Mouse (Mus musculus) kidney, adult 2 months (tissue): Measurements from ENCODE around the gene Crb1. TPM values are rescaled to one million over a fixed set of nuclear protein-coding genes. Genes with fewer than 3 reads are reported as not detected.

ENCODE experiments used
- DNase-seq: peaks from one replicate; pipeline ENCODE4 v3.0.0; 2021
- H3K27ac ChIP-seq: fragments of 200-500 bp; 2 replicates; pipeline ENCODE4 v1.5.1; 2012; ENCODE audit warnings: low read depth, low read length, control low read depth, inconsistent platforms; ENCODE audit not compliant: insufficient read depth
- H3K27me3 ChIP-seq: fragments of 200-500 bp; replicated peaks from 2 replicates; pipeline ENCODE4 v1.6.1; 2012; ENCODE audit warnings: mild to moderate bottlenecking, moderate library complexity, low read length, inconsistent platforms; ENCODE audit not compliant: control insufficient read depth, insufficient read depth
- H3K36me3 ChIP-seq: fragments of 200-500 bp; 2 replicates; pipeline ENCODE4 v1.6.1; 2012; ENCODE audit warnings: mild to moderate bottlenecking, moderate library complexity, low read length, inconsistent platforms; ENCODE audit not compliant: control insufficient read depth, insufficient read depth
- H3K4me1 ChIP-seq: fragments of 200-500 bp; 2 replicates; pipeline ENCODE4 v1.6.1; 2011; ENCODE audit warnings: low read length; ENCODE audit not compliant: control insufficient read depth, insufficient read depth
- H3K4me3 ChIP-seq: fragments of 200-500 bp; 2 replicates; pipeline ENCODE4 v1.5.1; 2011; ENCODE audit warnings: mild to moderate bottlenecking, low read depth, low read length, control low read depth; ENCODE audit not compliant: insufficient read depth
- CTCF ChIP-seq: fragments of 200-500 bp; conservative IDR thresholded peaks from 2 replicates; pipeline ENCODE4 v1.5.1; 2011; ENCODE audit warnings: low read depth, mild to moderate bottlenecking, control low read depth, low read length, moderate library complexity, mixed read lengths; ENCODE audit not compliant: insufficient read depth, insufficient read length
- POLR2A ChIP-seq: fragments of 200-500 bp; IDR thresholded peaks from one replicate; pipeline ENCODE4 v1.6.1; 2011; ENCODE audit warnings: low read depth, low read length, control low read depth
- WGBS: fragments of 180-500 bp; shearing (Covaris S2); methylation state at CpG from one replicate; pipeline ENCODE4 v1.1.7; 2018; 5-methylcytosine and 5-hydroxymethylcytosine counted together
- polyA plus RNA-seq: library from polyadenylated mRNA; depleted of rRNA; stranded (reverse); fragments of >200 nt; gene quantifications from 2 replicates; pipeline ENCODE4 v1.2.3, GENCODE M21; 2012

Gene Crb1
- polyA plus RNA-seq, 1 experiment = 0.23 TPM

DNA sequence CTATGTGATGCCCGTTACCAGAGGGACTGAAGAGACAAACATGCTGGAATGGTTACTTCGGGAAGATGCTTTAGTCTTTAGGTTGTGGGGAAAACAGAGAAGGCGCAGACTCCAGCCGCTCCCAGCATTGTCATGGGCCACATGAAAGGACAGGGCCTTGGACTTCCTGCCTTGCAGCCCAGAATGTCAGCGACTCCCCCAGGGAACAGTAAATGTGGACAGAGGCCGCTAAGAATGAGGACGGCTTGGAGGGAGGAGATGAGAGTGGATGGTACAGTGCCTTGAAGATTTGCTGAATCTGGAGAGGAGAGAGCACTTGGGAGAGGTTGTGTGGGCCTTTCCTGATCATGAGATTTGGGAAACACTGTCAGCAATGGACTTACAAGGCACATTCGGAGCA is 161.6 kb downstream of the Crb1 start:
- Histone ChIP-seq H3K27me3 (no peaks in the 10 kb centered on the region), H3K27ac (no peak overlapping the region), H3K4me3 (no peak overlapping the region), H3K4me1 (no peaks in the 10 kb centered on the region), H3K36me3 (no peaks in the 10 kb centered on the region)
- 43% methylated on average over 8 of the region's 8 CpGs for WGBS
- TF ChIP-seq POLR2A = no peak
- TF ChIP-seq CTCF = no peak
- no peak for DNase-seq

DNA sequence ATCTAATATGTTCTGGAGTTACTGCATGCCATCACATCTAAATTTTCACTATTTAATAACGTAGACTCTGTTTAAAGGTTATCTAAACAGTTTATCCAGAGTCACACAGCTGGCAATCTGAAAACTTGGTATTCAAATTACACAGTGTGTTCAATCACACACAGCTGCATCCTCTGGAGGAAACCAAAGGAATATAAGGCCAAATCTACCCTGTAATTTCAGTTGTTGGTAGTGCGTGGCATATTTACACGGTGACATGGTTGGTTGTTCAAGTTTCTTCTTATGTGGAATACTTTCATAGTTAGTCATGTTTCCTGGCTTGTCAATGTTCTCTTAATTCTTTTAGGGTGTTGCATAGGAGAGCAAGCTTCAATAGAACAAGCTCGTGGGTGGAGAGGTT is 166.4 kb downstream of the Crb1 start:
- no peaks in the 10 kb centered on the region for H3K36me3 ChIP-seq
- no peak overlapping the region for H3K4me3 ChIP-seq
- no peaks in the 10 kb centered on the region for H3K27me3 ChIP-seq
- TF ChIP-seq CTCF (no peak), POLR2A (no peak)
- 48% methylated on average over 4 of the region's 4 CpGs for WGBS
- no peaks in the 10 kb centered on the region for H3K4me1 ChIP-seq
- DNase-seq = no peak
- no peak overlapping the region for H3K27ac ChIP-seq

DNA sequence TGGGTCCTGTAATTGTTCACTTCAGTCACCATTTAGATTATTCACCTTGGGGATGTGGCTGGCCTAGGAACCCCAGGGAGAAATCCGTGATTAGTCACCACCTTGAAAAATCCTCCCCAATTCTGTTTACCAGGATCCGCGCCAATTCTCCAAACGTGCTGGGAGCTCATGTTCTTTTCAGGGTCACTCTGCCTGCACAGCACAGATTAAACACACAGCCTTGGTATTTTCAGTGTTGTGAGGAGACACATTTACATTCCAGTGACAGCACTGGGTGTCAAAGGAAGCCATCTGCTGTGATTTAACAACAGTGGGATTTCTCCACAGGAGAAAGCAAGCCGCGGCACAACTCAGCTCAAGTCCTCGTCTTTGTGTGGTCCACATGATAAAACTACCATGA is 167.1 kb downstream of the Crb1 start:
- WGBS = 22% methylated on average over 7 of the region's 7 CpGs
- Histone ChIP-seq H3K4me1 (no peaks in the 10 kb centered on the region), H3K27me3 (no peaks in the 10 kb centered on the region), H3K4me3 (no peak overlapping the region), H3K36me3 (no peaks in the 10 kb centered on the region), H3K27ac (no peak overlapping the region)
- no peak for DNase-seq
- no peak for TF ChIP-seq CTCF
- TF ChIP-seq POLR2A = no peak

DNA sequence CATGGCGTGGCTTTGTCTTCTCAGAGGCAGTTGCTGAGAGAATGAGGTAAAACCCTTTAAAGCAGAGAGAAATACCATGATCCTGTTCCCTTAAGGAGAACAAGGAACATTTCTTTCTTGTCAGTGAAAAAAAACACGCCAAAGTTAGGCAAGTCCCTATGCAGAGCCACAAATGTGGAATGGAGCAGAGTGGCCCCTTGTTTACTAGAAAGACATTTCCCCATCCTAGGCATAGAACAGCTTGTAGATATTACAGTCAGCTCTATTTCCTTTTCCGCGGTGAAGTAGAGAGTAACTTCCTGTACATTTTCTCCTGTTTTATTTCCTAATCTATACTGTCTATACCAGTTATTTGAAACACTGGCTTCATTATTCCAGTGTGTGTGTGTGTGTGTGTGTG is 170.6 kb downstream of the Crb1 start:
- Histone ChIP-seq H3K4me3 (no peak overlapping the region), H3K36me3 (no peaks in the 10 kb centered on the region), H3K4me1 (no peaks in the 10 kb centered on the region), H3K27ac (no peak overlapping the region), H3K27me3 (no peaks in the 10 kb centered on the region)
- 73% methylated on average over 4 of the region's 4 CpGs for WGBS
- no peak for DNase-seq
- TF ChIP-seq POLR2A = no peak
- no peak for TF ChIP-seq CTCF

DNA sequence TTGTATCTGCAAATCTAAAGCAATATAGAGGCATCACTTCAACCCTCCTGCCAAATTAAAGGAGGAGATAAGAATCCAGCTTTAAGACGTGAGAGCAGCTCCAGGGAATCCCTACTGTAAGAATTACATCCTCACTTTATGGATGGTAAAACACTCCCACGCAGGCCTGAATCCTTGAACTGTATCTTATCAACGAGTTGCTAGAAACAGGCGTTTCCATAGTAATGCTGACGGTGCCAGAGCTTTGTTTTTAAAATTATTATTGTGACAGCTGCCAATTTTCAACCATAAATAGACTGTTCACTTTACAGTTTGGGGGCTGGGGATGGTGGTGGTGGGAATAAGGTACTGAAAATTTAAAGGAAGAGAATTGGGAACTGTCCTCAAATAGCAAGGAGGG is 173.9 kb downstream of the Crb1 start:
- Histone ChIP-seq H3K27me3 (no peaks in the 10 kb centered on the region), H3K36me3 (no peaks in the 10 kb centered on the region), H3K4me1 (no peaks in the 10 kb centered on the region), H3K27ac (no peak overlapping the region), H3K4me3 (no peak overlapping the region)
- 43% methylated on average over 5 of the region's 5 CpGs for WGBS
- DNase-seq = no peak
- no peak for TF ChIP-seq CTCF
- TF ChIP-seq POLR2A = no peak

DNA sequence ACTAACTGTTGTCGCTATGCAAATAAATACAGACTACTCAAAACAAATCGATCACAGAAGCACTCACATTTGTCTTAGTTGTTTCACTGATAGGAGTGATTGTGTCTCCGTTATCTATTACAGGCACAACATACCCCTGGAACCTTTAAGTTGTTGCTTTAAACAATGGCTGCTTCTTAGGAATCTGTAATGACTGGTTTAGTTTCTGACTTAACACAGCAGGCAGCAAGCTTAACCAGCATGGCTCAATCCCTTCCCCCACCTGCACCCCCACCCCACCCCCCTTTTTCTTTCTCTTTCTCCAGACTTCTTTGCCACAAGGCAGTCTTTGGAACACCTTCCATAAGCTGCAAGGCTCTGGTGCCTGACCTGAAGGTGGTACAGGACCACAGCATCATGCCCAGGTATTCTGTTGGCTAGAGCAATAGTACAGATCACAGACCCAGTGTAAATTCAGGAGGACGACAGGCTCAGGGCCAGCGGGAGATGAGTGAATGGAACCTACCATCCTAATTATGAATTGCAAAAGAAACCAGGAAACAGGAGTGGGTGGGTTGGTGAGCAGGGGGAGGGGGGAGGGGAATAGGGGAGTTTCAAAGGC is 182.4 kb downstream of the Crb1 start:
- 48% methylated on average over 5 of the region's 5 CpGs for WGBS
- H3K4me3 ChIP-seq = no peak overlapping the region
- H3K4me1 ChIP-seq = no peaks in the 10 kb centered on the region
- DNase-seq = no peak
- no peaks in the 10 kb centered on the region for H3K27me3 ChIP-seq
- H3K36me3 ChIP-seq = no peaks in the 10 kb centered on the region
- H3K27ac ChIP-seq = no peak overlapping the region
- no peak for TF ChIP-seq CTCF
- no peak for TF ChIP-seq POLR2A

DNA sequence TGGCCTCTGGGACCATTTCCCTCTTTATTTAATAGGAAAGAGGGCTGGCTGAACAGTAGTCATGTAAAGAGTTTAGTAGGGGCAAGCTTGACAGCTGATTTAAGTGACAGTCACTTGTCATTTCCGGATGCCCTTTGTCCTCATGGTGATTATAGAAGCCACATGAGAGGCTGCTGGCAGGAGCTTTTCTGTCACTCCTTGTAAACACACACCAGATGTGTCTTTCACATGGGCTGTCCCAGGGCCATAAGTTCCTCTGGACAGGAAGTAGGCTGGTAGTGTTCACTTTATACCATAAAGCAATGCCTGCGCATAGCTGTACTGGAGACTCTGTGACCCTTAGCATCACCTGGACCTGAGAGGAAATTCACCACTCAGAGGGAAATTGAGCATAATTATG is 182.9 kb downstream of the Crb1 start:
- WGBS = 72% methylated on average over 2 of the region's 2 CpGs
- Histone ChIP-seq H3K4me3 (no peak overlapping the region), H3K27ac (no peak overlapping the region), H3K36me3 (no peaks in the 10 kb centered on the region), H3K4me1 (no peaks in the 10 kb centered on the region), H3K27me3 (no peaks in the 10 kb centered on the region)
- DNase-seq = no peak
- TF ChIP-seq CTCF (no peak), POLR2A (no peak)
